Mouse (Mus musculus) heart, adult 2 months (tissue): ENCODE measurements around the gene Adamts4. TPM values are rescaled to one million over a fixed set of nuclear protein-coding genes. Genes with fewer than 3 reads are reported as not detected.
A peak's percentile ranks its signal among the peaks of the same experiment; 100 is the strongest.

Experiments used
- DNase-seq, 2 experiments: peaks; one replicate each; pipeline ENCODE4 v3.0.0; 2021
- H3K27ac ChIP-seq: fragments of 200-600 bp; 2 replicates; pipeline ENCODE4 v1.8.1; 2022
- H3K27me3 ChIP-seq: fragments of 200-500 bp; 2 replicates; pipeline ENCODE4 v1.6.1; 2012; ENCODE audit warnings: mild to moderate bottlenecking, low read length, inconsistent platforms, mixed read lengths; ENCODE audit not compliant: control insufficient read depth, insufficient read depth
- H3K36me3 ChIP-seq: fragments of 200-500 bp; 2 replicates; pipeline ENCODE4 v1.6.1; 2012; ENCODE audit warnings: low read length, inconsistent platforms; ENCODE audit not compliant: control insufficient read depth, insufficient read depth
- H3K4me1 ChIP-seq: fragments of 200-500 bp; 2 replicates; pipeline ENCODE4 v1.6.1; 2011; ENCODE audit warnings: low read length; ENCODE audit not compliant: control insufficient read depth, insufficient read depth
- H3K4me3 ChIP-seq: fragments of 200-600 bp; 2 replicates; pipeline ENCODE4 v1.8.1; 2022
- H3K79me2 ChIP-seq: fragments of 200-500 bp; replicated peaks from 2 replicates; pipeline ENCODE4 v1.6.1; 2012; ENCODE audit warnings: mild to moderate bottlenecking, inconsistent platforms, low read length, moderate library complexity, mixed read lengths; ENCODE audit not compliant: control insufficient read depth, insufficient read depth
- H3K9ac ChIP-seq: fragments of 200-500 bp; 2 replicates; pipeline ENCODE4 v1.6.1; 2012; ENCODE audit warnings: low read depth, mild to moderate bottlenecking, control low read depth, inconsistent platforms, low read length, mixed read lengths
- CTCF ChIP-seq: fragments of 200-600 bp; IDR thresholded peaks from 2 replicates; pipeline ENCODE4 v1.8.1; 2022; ENCODE audit warnings: antibody characterized with exemption, mild to moderate bottlenecking, moderate library complexity
- EP300 ChIP-seq: fragments of 200-500 bp; IDR thresholded peaks from 2 replicates; pipeline ENCODE4 v1.6.1; 2011; ENCODE audit warnings: low read depth, low read length, control low read depth; ENCODE audit not compliant: insufficient read depth
- POLR2A ChIP-seq: fragments of 200-500 bp; IDR thresholded peaks from 2 replicates; pipeline ENCODE4 v1.6.1; 2011; ENCODE audit warnings: mild to moderate bottlenecking, low read depth, low read length, control low read depth; ENCODE audit not compliant: insufficient read depth
- WGBS: fragments of 180-500 bp; shearing (Covaris S2); methylation state at CpG from one replicate; pipeline ENCODE4 v1.1.7; 2018; 5-methylcytosine and 5-hydroxymethylcytosine counted together
- intact Hi-C: fragments of 180-260 bp; cut with DNase I; formaldehyde crosslinking; loops from one replicate; pipeline ENCODE4 v1.15.1; 2025
- polyA plus RNA-seq: library from polyadenylated mRNA; depleted of rRNA; stranded (reverse); fragments of >200 nt; gene quantifications from 2 replicates; pipeline ENCODE4 v1.2.3, GENCODE M21; 2012
- total RNA-seq, 2 experiments: library from RNA; stranded (reverse); gene quantifications; 2 replicates each; pipeline ENCODE4 v1.2.3; 2021

Gene Adamts4
- total and polyA plus RNA-seq, 3 experiments = 0.29 to 1.5 (median 0.92) TPM

GRCm38 (mm10) chr1:171252415-171252814 lies 2.2 kb downstream of the Adamts4 start:
- no peaks in the 10 kb centered on the region for H3K79me2 ChIP-seq
- H3K27ac ChIP-seq = peak overlapping the region; percentile 98
- H3K36me3 ChIP-seq = no peaks in the 10 kb centered on the region
- intact Hi-C loops = no loop called here
- no peak overlapping the region for H3K9ac ChIP-seq
- no peak for DNase-seq
- H3K4me3 ChIP-seq = no peak overlapping the region
- H3K27me3 ChIP-seq = no peaks in the 10 kb centered on the region
- 68% methylated on average over 17 of the region's 17 CpGs for WGBS
- no peak for TF ChIP-seq POLR2A
- TF ChIP-seq CTCF = no peak
- no peak for TF ChIP-seq EP300
- peaks cover 10% of the 10 kb centered on the region for H3K4me1 ChIP-seq

GRCm38 (mm10) chr1:171256095-171256818 lies 6.0 kb downstream of the Adamts4 start:
- no peak overlapping the region for H3K9ac ChIP-seq
- no peak overlapping the region for H3K27ac ChIP-seq
- H3K4me3 ChIP-seq = no peak overlapping the region
- TF ChIP-seq EP300 = no peak
- TF ChIP-seq CTCF = peak; percentile 40
- H3K36me3 ChIP-seq = no peaks in the 10 kb centered on the region
- no peaks in the 10 kb centered on the region for H3K79me2 ChIP-seq
- intact Hi-C loops = loop anchor here (2.0 kb wide), 1 partner anchor 145 kb away; no protein-coding TSS in a partner anchor
- DNase-seq = no peak
- WGBS = 78% methylated on average over 24 of the region's 24 CpGs
- peaks cover 1% of the 10 kb centered on the region for H3K4me1 ChIP-seq
- H3K27me3 ChIP-seq = no peaks in the 10 kb centered on the region

- H3K4me1 ChIP-seq = peaks cover 1% of the 10 kb centered on the region
- no peak overlapping the region for H3K27ac ChIP-seq
- H3K79me2 ChIP-seq = no peaks in the 10 kb centered on the region
- no peak overlapping the region for H3K4me3 ChIP-seq
- no peak overlapping the region for H3K9ac ChIP-seq
- TF ChIP-seq EP300 (no peak), CTCF (no peak; the same call in 1 of the 2 replicates), POLR2A (no peak)
- peak; percentile 61 to 66 for DNase-seq
- peaks cover under 1% of the 10 kb centered on the region; the same call in 1 of the 2 replicates for H3K36me3 ChIP-seq
- H3K27me3 ChIP-seq = no peaks in the 10 kb centered on the region
- intact Hi-C loops = loop anchor here (1.0 to 2.0 kb wide), 2 partner anchors 34 to 146 kb away; no protein-coding TSS in a partner anchor
- 61% methylated on average over 15 of the region's 15 CpGs for WGBS
Measured at GRCm38 (mm10) chr1:171256937-171257548, 6.8 kb downstream of the Adamts4 start.

GRCm38 (mm10) chr1:171257781-171258180 lies 7.6 kb downstream of the Adamts4 start:
- H3K4me1 ChIP-seq = peaks cover 6% of the 10 kb centered on the region
- peaks cover 4% of the 10 kb centered on the region; the same call in 1 of the 2 replicates for H3K36me3 ChIP-seq
- no peak overlapping the region for H3K4me3 ChIP-seq
- DNase-seq = no peak
- no peaks in the 10 kb centered on the region for H3K79me2 ChIP-seq
- intact Hi-C loops = loop anchor here (1.0 to 2.0 kb wide), 2 partner anchors 34 to 147 kb away; no protein-coding TSS in a partner anchor
- H3K9ac ChIP-seq = no peak overlapping the region
- no peaks in the 10 kb centered on the region for H3K27me3 ChIP-seq
- H3K27ac ChIP-seq = no peak overlapping the region
- TF ChIP-seq POLR2A (no peak), CTCF (no peak)
- WGBS = 83% methylated on average over 9 of the region's 9 CpGs

- Histone ChIP-seq H3K9ac (no peak overlapping the region), H3K27me3 (no peaks in the 10 kb centered on the region), H3K4me3 (no peak overlapping the region; the same call in 1 of the 2 replicates), H3K27ac (0 out of 2 replicates have a peak overlapping the region, but pooled peaks have one; percentile 9), H3K36me3 (peaks cover 4% of the 10 kb centered on the region; the same call in 1 of the 2 replicates), H3K4me1 (peaks cover 8% of the 10 kb centered on the region), H3K79me2 (no peaks in the 10 kb centered on the region)
- no peak for TF ChIP-seq CTCF
- no peak for TF ChIP-seq EP300
- no peak for TF ChIP-seq POLR2A
- no peak for DNase-seq
- 59% methylated on average over 17 of the region's 17 CpGs for WGBS
- intact Hi-C loops = no loop called here
Measured at GRCm38 (mm10) chr1:171258921-171259320, 8.7 kb downstream of the Adamts4 start.

GRCm38 (mm10) chr1:171260316-171260715 lies 10.1 kb downstream of the Adamts4 start:
- no peaks in the 10 kb centered on the region for H3K27me3 ChIP-seq
- H3K4me3 ChIP-seq = no peak overlapping the region
- TF ChIP-seq EP300 (no peak), POLR2A (no peak), CTCF (no peak)
- DNase-seq = no peak
- H3K9ac ChIP-seq = no peak overlapping the region
- 61% methylated on average over 3 of the region's 3 CpGs for WGBS
- no peak overlapping the region for H3K27ac ChIP-seq
- no peaks in the 10 kb centered on the region for H3K79me2 ChIP-seq
- peaks cover 8% of the 10 kb centered on the region for H3K4me1 ChIP-seq
- H3K36me3 ChIP-seq = peaks cover 4% of the 10 kb centered on the region; the same call in 1 of the 2 replicates
- intact Hi-C loops = no loop called here
